Mouse (Mus musculus) brain, embryonic 14.5 days (tissue): Measurements from ENCODE around the gene Tfrc.

Experiments used
- CTCF ChIP-seq: fragments of 200-500 bp; IDR thresholded peaks from 2 replicates; pipeline ENCODE4 v1.5.1; 2012; ENCODE audit warnings: inconsistent platforms, mild to moderate bottlenecking, moderate library complexity, borderline replicate concordance; ENCODE audit not compliant: insufficient read depth, insufficient read length; ENCODE audit errors: extremely low read depth
- POLR2A ChIP-seq: fragments of 200-500 bp; IDR thresholded peaks from 2 replicates; pipeline ENCODE4 v1.6.1; 2012; ENCODE audit warnings: mild to moderate bottlenecking, inconsistent platforms, borderline replicate concordance; ENCODE audit not compliant: poor library complexity, insufficient read depth, insufficient read length, severe bottlenecking; ENCODE audit errors: extremely low read depth

- no peak for TF ChIP-seq POLR2A
- TF ChIP-seq CTCF = no peak
Observed at GRCm38 (mm10) chr16:32613269-32613834, 4.6 kb downstream of the Tfrc start.
